Mouse (Mus musculus): ENCODE measurements around the gene Gm49403. TPM values are rescaled to one million over a fixed set of nuclear protein-coding genes. Genes with fewer than 3 reads are reported as not detected.
"Not testable (repeated sequence)": the region's sequence is repeated elsewhere in the genome, so short reads cannot be mapped to it uniquely, and the experiment has no call there.

The Gm49403 gene
- total RNA-seq (2014; rRNA removed) (not detected in 2 replicates), polyA plus RNA-seq (2015; fragmentation: Nextera tagmentation; extraction: Ambion mirVana) (not detected in 2 replicates)

- no peaks in the 10 kb centered on the region for H3K9me3 ChIP-seq (ENCODE audit: low read length)
- no peak within 1 kb of the TSS for H3K4me2 ChIP-seq (ENCODE audit: low read depth)
- H3K27ac ChIP-seq (ENCODE audit: low read depth, low read length) = no peak within 1 kb of the TSS
- DNase-seq = no peak
- H3K4me3 ChIP-seq (ENCODE audit: low read depth, low read length) = no peak within 1 kb of the TSS
- ATAC-seq = no peak
- 72% methylated on average over 3 of the region's 3 CpGs for WGBS
- H3K36me3 ChIP-seq (ENCODE audit: insufficient read depth) = no peaks in the 10 kb centered on the region
- peaks cover 9% of the 10 kb centered on the region; the same call in 1 of the 2 replicates for H3K4me1 ChIP-seq (ENCODE audit: insufficient read depth)
- no peak within 1 kb of the TSS for H3K9ac ChIP-seq
- no peak for TF ChIP-seq CTCF (IDR thresholded peaks at IDR 0.05; ENCODE audit: low read depth)
- H3K27me3 ChIP-seq (ENCODE audit: insufficient read depth, low read length) = no peaks in the 10 kb centered on the region
These were observed at the start of gene Gm49403, which contains the start of gene Lbhd1 for GRCm38 (mm10) chr19:8883616-8884015. Gene Gm49403 (plus strand): TSS chr19:8883930. Gene Lbhd1 (plus strand): TSS chr19:8883732.

GRCm38 (mm10) chr19:8836327-8836726 lies 47.4 kb upstream of the Gm49403 start:
- WGBS = 93% methylated on average over 10 of the region's 10 CpGs
- H3K4me3 ChIP-seq (ENCODE audit: low read depth, low read length); H3K4me1 ChIP-seq (ENCODE audit: insufficient read depth); ATAC-seq; DNase-seq; H3K27me3 ChIP-seq (ENCODE audit: insufficient read depth, low read length); H3K9ac ChIP-seq; H3K9me3 ChIP-seq (ENCODE audit: low read length): not testable (repeated sequence)
- Histone ChIP-seq H3K4me2 (ENCODE audit: low read depth) (0 out of 2 replicates have a peak overlapping the region, but pooled peaks have one; percentile 84), H3K27ac (ENCODE audit: low read depth, low read length) (peak overlapping the region; percentile 98; the same call in 1 of the 2 replicates), H3K36me3 (ENCODE audit: insufficient read depth) (peaks cover 30% of the 10 kb centered on the region)

GRCm38 (mm10) chr19:8837251-8837791 lies 46.4 kb upstream of the Gm49403 start, which contains the start of gene Bscl2:
Gene Bscl2 (plus strand): TSS chr19:8837467.
- peak; percentile 79 for ATAC-seq
- Histone ChIP-seq H3K27me3 (ENCODE audit: insufficient read depth, low read length) (no peaks in the 10 kb centered on the region), H3K9me3 (ENCODE audit: low read length) (no peaks in the 10 kb centered on the region), H3K27ac (ENCODE audit: low read depth, low read length) (peak within 1 kb of the TSS; percentile 98), H3K4me2 (ENCODE audit: low read depth) (peak within 1 kb of the TSS; percentile 84), H3K36me3 (ENCODE audit: insufficient read depth) (peaks cover 27% of the 10 kb centered on the region), H3K4me3 (ENCODE audit: low read depth, low read length) (peak within 1 kb of the TSS; percentile 72), H3K9ac (peak within 1 kb of the TSS; percentile 97), H3K4me1 (ENCODE audit: insufficient read depth) (peaks cover 5% of the 10 kb centered on the region)
- TF ChIP-seq CTCF (IDR thresholded peaks at IDR 0.05; ENCODE audit: low read depth) = peak; percentile 72
- WGBS = 1% methylated on average over 38 of the region's 38 CpGs
- DNase-seq = peak; percentile 95

- Histone ChIP-seq H3K4me2 (ENCODE audit: low read depth) (peak overlapping the region; percentile 84), H3K27me3 (ENCODE audit: insufficient read depth, low read length) (no peaks in the 10 kb centered on the region), H3K4me1 (ENCODE audit: insufficient read depth) (peaks cover 5% of the 10 kb centered on the region), H3K27ac (ENCODE audit: low read depth, low read length) (peak overlapping the region; percentile 98), H3K4me3 (ENCODE audit: low read depth, low read length) (peak overlapping the region; percentile 72), H3K9me3 (ENCODE audit: low read length) (no peaks in the 10 kb centered on the region), H3K36me3 (ENCODE audit: insufficient read depth) (peaks cover 26% of the 10 kb centered on the region), H3K9ac (peak overlapping the region; percentile 97)
- ATAC-seq = peak; percentile 7
- 8% methylated on average over 15 of the region's 15 CpGs for WGBS
- TF ChIP-seq CTCF (IDR thresholded peaks at IDR 0.05; ENCODE audit: low read depth) = no peak
- peak; percentile 67 for DNase-seq
These were observed 45.5 kb upstream of the Gm49403 start for GRCm38 (mm10) chr19:8838041-8838730.

GRCm38 (mm10) chr19:8839103-8839907 lies 44.4 kb upstream of the Gm49403 start, which contains the start of gene Gng3:
Gene Gng3 (minus strand): TSS chr19:8839194.
- DNase-seq = peak; percentile 91
- ATAC-seq = peak; percentile 76
- peaks cover 21% of the 10 kb centered on the region for H3K36me3 ChIP-seq (ENCODE audit: insufficient read depth)
- H3K27ac ChIP-seq (ENCODE audit: low read depth, low read length) = peak within 1 kb of the TSS; percentile 98
- peaks cover 5% of the 10 kb centered on the region for H3K4me1 ChIP-seq (ENCODE audit: insufficient read depth)
- no peak for TF ChIP-seq CTCF (IDR thresholded peaks at IDR 0.05; ENCODE audit: low read depth)
- WGBS = 23% methylated on average over 11 of the region's 11 CpGs
- peak within 1 kb of the TSS; percentile 84 for H3K4me2 ChIP-seq (ENCODE audit: low read depth)
- peak within 1 kb of the TSS; percentile 97 for H3K9ac ChIP-seq
- peak within 1 kb of the TSS; percentile 72 for H3K4me3 ChIP-seq (ENCODE audit: low read depth, low read length)
- H3K9me3 ChIP-seq (ENCODE audit: low read length) = no peaks in the 10 kb centered on the region
- no peaks in the 10 kb centered on the region for H3K27me3 ChIP-seq (ENCODE audit: insufficient read depth, low read length)

- Histone ChIP-seq H3K27ac (ENCODE audit: low read depth, low read length) (peak overlapping the region; percentile 98), H3K9me3 (ENCODE audit: low read length) (no peaks in the 10 kb centered on the region), H3K4me2 (ENCODE audit: low read depth) (peak overlapping the region; percentile 84), H3K27me3 (ENCODE audit: insufficient read depth, low read length) (no peaks in the 10 kb centered on the region), H3K36me3 (ENCODE audit: insufficient read depth) (peaks cover 17% of the 10 kb centered on the region), H3K4me1 (ENCODE audit: insufficient read depth) (peaks cover 5% of the 10 kb centered on the region), H3K9ac (peak overlapping the region; percentile 97), H3K4me3 (ENCODE audit: low read depth, low read length) (peak overlapping the region; percentile 72)
- ATAC-seq = no peak
- WGBS = 8% methylated on average over 29 of the region's 29 CpGs
- no peak for TF ChIP-seq CTCF (IDR thresholded peaks at IDR 0.05; ENCODE audit: low read depth)
- DNase-seq = peak; percentile 64
These were observed 43.6 kb upstream of the Gm49403 start for GRCm38 (mm10) chr19:8839908-8840791.

All from forebrain, postnatal 0 days (tissue).